Comparison of ENCODE assay signal across 19 mouse cellular contexts in genomic region chr1:187834576-187834975, GRCm38 (mm10).
"Had no signal": no experiment of that assay in that cellular context is flagged by ENCODE, and none has a peak within 500 bp of the region (broad histone marks: within the 10 kb centered on the region; RNA-seq: fewer than 3 reads in every experiment).

No protein-coding gene starts in this region.

- H3K27ac ChIP-seq: limb, embryonic 12.5 days; liver, embryonic 13.5 days; lung, embryonic 15.5 days; macrophage; midbrain, embryonic 15.5 days; neural tube, embryonic 12.5 days had no signal

- ATAC-seq: inflammation-experienced regulatory T-cells, adult 6 months; intestine, postnatal 0 days; liver, postnatal 0 days; midbrain, embryonic 15.5 days had no signal

- H3K36me3 ChIP-seq: limb, embryonic 12.5 days; liver, embryonic 13.5 days; lung, embryonic 15.5 days; midbrain, embryonic 15.5 days; neural tube, embryonic 12.5 days had no signal

- H3K4me1 ChIP-seq: limb, embryonic 12.5 days; megakaryocyte, embryonic 14.5 days; neural tube, embryonic 12.5 days had no signal

- H3K4me2 ChIP-seq: limb, embryonic 12.5 days; liver, embryonic 13.5 days; lung, embryonic 15.5 days; midbrain, embryonic 11.5 days; midbrain, embryonic 15.5 days; neural tube, embryonic 12.5 days had no signal

- H3K27me3 ChIP-seq: limb, embryonic 12.5 days; liver, embryonic 13.5 days; lung, embryonic 15.5 days; megakaryocyte, embryonic 14.5 days; midbrain, embryonic 15.5 days; neural tube, embryonic 12.5 days had no signal

- H3K9ac ChIP-seq: limb, embryonic 12.5 days; liver, embryonic 13.5 days; liver, postnatal 0 days; lung, embryonic 15.5 days; midbrain, embryonic 15.5 days; neural tube, embryonic 12.5 days had no signal

- H3K4me3 ChIP-seq: limb, embryonic 12.5 days; liver, embryonic 13.5 days; lung, embryonic 15.5 days; megakaryocyte, embryonic 14.5 days; midbrain, embryonic 15.5 days; neural tube, embryonic 12.5 days had no signal

- DNase-seq: kidney, adult 8-10 months; kidney, postnatal 25 days; liver; liver, embryonic 13.5 days; liver, postnatal 0 days; lung, postnatal 14 days; retina, postnatal 1 day; spleen, adult 18-20 months; thymus, adult 2 months; thymus, postnatal 25 days had no signal

- H3K9me3 ChIP-seq: limb, embryonic 12.5 days; liver, embryonic 13.5 days; lung, embryonic 15.5 days; midbrain, embryonic 15.5 days; neural tube, embryonic 12.5 days had no signal
